Mouse (Mus musculus) splenic B cell, adult 2 months (primary cell): ENCODE measurements around the gene Top2b.

Source experiments
- DNase-seq: peaks from one replicate; pipeline ENCODE4 v3.0.0-alpha.2; 2011; ENCODE audit warnings: low read depth, low spot score
- H3K27me3 ChIP-seq: 2 replicates; pipeline ENCODE4 v1.6.1; 2012; ENCODE audit warnings: mild to moderate bottlenecking, low read length, moderate library complexity, mixed read lengths; ENCODE audit not compliant: control insufficient read depth, poor library complexity, insufficient read depth, severe bottlenecking
- H3K36me3 ChIP-seq: 2 replicates; pipeline ENCODE4 v1.6.1; 2012; ENCODE audit warnings: mild to moderate bottlenecking, low read length, moderate library complexity, mixed read lengths; ENCODE audit not compliant: control insufficient read depth, poor library complexity, insufficient read depth, severe bottlenecking

The Top2b gene

GRCm38 (mm10) chr14:16439385-16440126, 74.6 kb downstream of the Top2b start:
- Histone ChIP-seq H3K36me3 (no peaks in the 10 kb centered on the region), H3K27me3 (no peaks in the 10 kb centered on the region)
- no peak for DNase-seq

GRCm38 (mm10) chr14:16444859-16445258, 79.9 kb downstream of the Top2b start:
- DNase-seq = no peak
- no peaks in the 10 kb centered on the region for H3K36me3 ChIP-seq
- H3K27me3 ChIP-seq = no peaks in the 10 kb centered on the region

- peak; percentile 28 for DNase-seq
- H3K36me3 ChIP-seq = no peaks in the 10 kb centered on the region
- H3K27me3 ChIP-seq = no peaks in the 10 kb centered on the region
These were observed 82.6 kb downstream of the Top2b start for GRCm38 (mm10) chr14:16447587-16447986.

- H3K27me3 ChIP-seq = no peaks in the 10 kb centered on the region
- no peaks in the 10 kb centered on the region for H3K36me3 ChIP-seq
These were observed 83.4 kb downstream of the Top2b start for GRCm38 (mm10) chr14:16448269-16448987.

GRCm38 (mm10) chr14:16478606-16479323, 113.8 kb downstream of the Top2b start:
- no peaks in the 10 kb centered on the region for H3K27me3 ChIP-seq
- no peaks in the 10 kb centered on the region for H3K36me3 ChIP-seq
- DNase-seq = no peak

More at GRCm38 (mm10) chr14:16448269-16448987, 83.4 kb downstream of the Top2b start:
- no peak for DNase-seq

GRCm38 (mm10) chr14:16479521-16479920, 114.5 kb downstream of the Top2b start:
- DNase-seq = no peak
- no peaks in the 10 kb centered on the region for H3K36me3 ChIP-seq
- no peaks in the 10 kb centered on the region for H3K27me3 ChIP-seq

- H3K27me3 ChIP-seq = no peaks in the 10 kb centered on the region
- no peak for DNase-seq
- no peaks in the 10 kb centered on the region for H3K36me3 ChIP-seq
These were observed 115.6 kb downstream of the Top2b start for GRCm38 (mm10) chr14:16480621-16481020.

- Histone ChIP-seq H3K27me3 (no peaks in the 10 kb centered on the region), H3K36me3 (no peaks in the 10 kb centered on the region)
- DNase-seq = no peak
These were observed 118.8 kb downstream of the Top2b start for GRCm38 (mm10) chr14:16483656-16484380.
